Mouse (Mus musculus) T-cell, adult 2 months (primary cell): ENCODE measurements around the gene Spata32.

Experiments
- DNase-seq: peaks from one replicate; pipeline ENCODE4 v3.0.0; 2022; ENCODE audit warnings: low spot score

Spata32 gene

GRCm38 (mm10) chr11:103217790-103218516, at the start of gene Spata32:
Gene Spata32 (minus strand): TSS chr11:103218432.
- peak; percentile 87 for DNase-seq

- peak; percentile 99 for DNase-seq
These were observed 49.4 kb upstream of the Spata32 start, which contains the start of gene Map3k14 for GRCm38 (mm10) chr11:103267346-103268219. Gene Map3k14 (minus strand): TSS chr11:103267472.

DNA sequence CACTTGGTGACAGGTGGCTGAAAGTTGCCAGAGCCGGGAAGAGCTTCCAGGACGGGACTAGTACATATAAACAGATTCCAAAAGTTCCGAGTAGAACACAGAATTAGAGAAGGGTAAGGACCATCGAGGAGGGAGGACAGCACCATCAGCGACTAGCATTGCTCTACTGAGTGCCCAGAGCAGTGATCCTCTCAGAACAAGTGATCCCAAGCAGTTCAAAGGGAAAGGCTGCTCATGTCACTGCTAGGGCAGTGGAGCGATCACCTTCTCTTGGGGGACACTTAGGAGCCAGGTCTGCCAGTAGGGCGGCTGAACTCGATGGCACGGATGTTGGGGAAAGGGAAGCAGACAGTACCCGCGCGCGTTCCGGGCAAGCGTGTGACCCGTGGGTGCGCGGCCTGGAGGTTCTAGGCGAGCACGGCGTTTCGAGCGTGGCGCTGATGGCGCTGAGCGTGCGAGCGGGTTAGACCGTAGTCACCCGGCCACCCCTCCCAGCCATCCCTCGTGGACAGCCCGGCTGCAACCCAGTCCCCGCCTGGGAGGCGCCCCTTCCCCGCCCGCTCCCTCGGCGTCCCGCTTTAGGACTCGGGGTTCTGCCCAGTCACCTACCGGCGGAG, 48.6 kb upstream of the Spata32 start:
- no peak for DNase-seq

- DNase-seq = peak; percentile 69
These were observed 47.6 kb upstream of the Spata32 start for GRCm38 (mm10) chr11:103265856-103266255.

DNA sequence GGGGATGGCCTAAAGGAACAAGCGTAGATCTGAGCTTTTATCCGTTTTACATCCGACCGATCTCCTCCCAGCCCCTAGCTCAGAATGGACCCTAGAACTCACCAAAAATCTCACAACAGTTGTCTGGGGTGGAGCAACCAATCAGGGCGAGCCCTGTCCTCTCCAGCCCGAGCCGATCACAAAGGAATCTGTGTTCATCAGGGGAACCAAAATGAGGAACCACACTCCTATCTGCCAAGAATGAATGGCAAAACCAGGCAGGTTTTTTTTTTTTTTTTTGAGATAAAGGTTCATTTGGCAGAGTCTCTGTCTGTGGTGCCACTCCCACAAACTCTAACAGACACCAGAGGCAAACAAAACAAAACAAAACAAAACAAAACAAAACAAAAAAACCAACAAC, 47.0 kb upstream of the Spata32 start:
- no peak for DNase-seq

DNA sequence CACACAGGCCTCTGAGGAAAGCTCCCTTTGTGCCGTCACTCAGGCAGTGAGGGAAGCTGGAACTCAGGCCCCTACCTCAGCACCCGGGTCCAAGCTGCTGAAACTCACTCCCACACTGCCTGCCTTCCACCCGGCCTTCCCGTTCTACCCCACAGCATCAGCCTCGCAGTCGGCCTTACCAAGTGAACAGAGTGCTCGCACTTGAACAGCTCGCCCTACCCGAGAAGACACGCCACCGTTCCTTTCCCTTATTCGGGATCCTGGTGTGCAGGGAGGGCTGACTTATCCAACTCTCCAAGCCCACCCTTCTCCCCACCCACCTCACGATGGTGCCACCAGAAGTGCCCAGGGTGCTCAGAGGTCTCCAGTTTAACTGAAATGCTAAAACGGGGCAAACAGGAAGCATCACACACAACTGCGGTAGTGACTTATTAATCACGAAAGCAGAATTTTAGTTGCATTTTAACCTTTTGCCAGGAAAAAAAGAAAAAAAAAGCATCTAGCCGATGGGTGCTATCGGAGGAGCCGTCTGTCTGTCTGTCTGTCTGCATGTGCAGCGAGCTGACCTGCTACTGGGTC, 46.3 kb upstream of the Spata32 start:
- peak; percentile 39 for DNase-seq

- DNase-seq = no peak
These were observed 45.3 kb upstream of the Spata32 start for GRCm38 (mm10) chr11:103263551-103263950.

DNA sequence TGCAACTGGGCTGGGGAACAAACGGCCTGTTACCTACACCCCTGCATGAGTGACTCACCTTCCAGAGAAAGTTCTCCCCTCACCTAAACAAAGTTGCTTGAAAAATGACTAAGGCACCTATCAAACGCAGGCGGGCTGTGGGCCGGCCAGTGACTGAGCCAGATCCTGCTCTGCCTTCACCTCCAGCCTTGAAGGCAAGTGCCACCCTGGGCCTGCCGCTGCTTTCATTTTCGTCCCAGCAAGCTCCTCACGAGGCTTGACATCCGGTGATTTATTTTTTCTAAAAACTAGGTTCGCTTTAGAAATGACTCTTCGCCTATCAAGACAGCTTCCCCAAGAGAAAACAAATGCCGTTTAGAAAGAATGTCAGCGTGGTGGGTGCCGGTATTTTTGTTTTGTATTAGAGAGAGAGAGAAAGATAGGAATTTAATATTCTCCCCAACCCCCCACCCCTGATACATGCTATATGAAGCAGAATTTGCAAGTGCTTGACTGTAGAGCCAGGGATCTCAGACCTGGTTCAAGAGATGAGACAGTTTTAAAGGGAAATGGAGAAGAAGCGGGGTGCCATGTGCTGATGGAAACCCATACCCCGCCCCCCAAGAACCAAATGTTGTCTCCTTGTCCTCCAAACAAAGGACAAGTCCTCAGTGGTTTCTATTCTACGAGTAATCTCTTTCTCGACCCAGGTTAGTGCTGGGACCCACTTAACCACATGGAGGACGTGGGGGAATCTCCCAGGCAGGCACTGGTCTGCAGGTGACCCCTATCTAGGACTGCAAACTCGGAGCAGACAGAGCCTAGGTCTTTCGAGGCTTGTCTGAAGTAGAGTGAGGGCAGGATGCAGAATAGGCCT, 44.4 kb upstream of the Spata32 start:
- DNase-seq = peak; percentile 85

DNA sequence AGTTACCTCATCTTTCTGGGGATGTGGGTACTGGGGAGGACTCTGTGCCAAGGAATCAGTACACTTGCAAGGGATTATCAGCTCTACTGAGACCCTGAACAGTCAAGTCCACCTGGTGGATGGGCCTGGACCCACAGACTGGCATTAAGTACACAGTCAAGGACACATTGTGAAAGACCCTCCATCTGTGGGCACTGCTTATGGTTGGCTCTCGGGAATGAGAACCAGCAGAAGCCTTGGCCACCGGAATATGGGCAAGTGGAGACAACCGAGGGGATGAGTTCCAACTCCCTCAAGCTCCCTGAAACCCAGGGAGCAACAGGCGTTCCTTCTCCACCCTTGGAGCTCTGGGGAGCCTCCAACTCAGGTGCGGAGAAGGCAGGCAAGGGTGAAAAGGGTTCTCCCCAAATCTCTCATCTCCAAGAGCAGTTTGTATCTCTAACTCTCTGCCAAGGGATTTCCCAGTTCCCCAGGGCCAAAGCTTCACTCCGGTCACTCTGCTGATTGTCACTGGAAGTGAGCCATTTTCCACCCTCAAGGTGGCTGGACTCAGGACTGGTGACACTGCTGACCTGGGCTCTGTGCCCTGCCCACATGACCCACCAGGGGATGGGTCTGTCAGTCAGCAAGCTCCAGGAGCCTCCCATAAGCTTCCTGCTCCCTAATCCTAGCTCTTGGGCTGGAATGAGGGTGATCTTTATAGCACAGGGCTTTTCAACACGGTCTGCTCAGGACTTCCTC, 43.6 kb upstream of the Spata32 start:
- no peak for DNase-seq

DNA sequence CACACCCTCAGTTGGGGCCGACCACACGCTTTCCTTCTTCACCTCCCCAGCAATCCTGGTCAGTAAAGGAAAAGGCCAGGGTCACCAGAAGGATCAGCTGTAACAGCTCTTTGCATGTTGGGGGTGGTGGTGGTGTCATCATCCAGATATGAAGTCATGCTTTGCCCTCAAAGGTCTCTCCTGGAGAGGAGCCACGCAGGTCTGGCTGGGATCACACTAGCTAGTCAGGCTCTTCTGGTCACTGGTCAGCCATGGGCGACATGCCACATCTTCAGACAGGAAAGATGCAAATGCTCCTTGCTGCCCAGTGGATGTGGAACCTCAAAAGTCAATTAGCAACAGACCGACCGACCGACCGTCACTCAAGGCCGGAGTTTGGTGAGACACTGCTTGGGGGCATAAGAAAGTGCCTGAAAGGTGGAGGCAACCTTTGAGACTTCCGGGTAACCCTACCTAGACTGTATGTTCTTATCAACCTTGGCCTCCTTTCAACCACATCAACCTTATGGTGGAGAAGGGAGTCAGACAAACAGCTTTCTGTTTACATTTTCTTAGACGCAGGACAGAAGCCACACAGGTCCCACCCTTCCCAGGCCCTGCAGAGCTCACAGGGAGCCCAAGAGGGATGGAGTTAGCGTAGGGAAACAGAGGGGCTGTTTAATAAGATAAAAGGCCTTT, 42.4 kb upstream of the Spata32 start:
- peak; percentile 59 for DNase-seq

DNA sequence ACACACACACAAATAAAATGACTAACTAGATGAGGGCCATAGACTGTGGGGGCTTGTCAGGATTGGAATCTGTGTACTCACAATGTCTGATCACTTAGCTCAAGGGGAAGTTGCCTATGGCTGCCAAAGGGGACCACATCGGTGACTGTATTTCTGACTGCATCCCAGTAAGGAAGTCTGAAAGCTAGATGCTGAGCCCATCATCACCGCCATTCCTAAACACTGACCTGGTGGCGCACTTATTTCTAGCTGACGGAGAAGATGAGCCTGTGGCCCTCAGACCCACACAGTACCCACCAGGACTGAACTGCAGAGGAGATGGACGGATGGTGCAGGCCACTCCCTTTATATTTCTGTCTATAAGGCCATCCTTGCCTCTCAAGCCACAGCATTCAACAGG, 41.8 kb upstream of the Spata32 start:
- DNase-seq = no peak

DNA sequence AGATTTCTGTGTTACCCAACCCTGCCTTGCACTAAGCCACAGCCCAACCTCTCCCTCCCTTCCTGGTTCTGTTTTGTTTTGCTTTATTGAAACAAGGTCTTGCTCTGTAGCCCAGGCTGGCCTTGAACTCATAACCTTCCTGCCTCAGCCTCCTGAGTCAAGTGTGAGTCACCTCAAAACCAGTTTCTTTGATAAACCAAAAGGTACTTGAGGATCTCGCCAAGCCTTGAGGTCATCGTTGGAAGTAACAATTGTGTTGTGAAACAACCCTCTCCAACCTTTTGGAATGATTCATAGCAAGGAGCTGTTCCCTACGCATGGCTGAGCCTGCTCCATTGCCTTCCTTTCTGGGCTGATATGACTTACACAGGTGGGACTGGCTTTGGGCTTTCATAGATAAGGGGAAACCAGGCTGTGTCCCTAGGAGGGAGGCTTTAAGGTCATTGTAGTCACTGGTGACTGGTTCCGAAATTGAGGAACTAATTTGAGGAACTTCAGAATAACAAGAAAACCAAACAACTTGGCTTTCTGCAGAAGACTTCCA, 39.8 kb upstream of the Spata32 start:
- no peak for DNase-seq

GRCm38 (mm10) chr11:103253605-103254004, 35.4 kb upstream of the Spata32 start:
- DNase-seq = no peak

DNA sequence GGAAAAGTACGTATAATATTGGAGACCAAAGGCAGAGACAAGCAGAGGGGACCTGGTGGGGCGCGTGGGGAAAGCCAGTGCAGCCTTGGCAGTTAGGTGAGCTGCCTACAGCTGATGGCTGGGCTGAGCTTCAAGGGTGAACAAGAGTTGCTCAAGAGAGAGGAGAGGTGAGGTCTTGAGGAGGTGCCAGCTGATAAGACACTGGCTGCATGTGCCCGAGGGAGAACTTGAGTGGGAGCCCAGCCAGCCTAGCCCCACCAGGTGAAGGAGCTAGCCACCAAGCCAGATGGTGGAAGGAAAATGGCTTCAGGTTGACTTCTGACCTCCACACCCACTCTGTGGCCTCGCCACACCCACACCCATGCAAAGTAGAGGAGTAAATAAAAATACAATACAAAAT, 34.1 kb upstream of the Spata32 start:
- no peak for DNase-seq

- no peak for DNase-seq
These were observed 32.1 kb upstream of the Spata32 start for GRCm38 (mm10) chr11:103250324-103250723.

GRCm38 (mm10) chr11:103249509-103249908, 31.3 kb upstream of the Spata32 start:
- DNase-seq = no peak

DNA sequence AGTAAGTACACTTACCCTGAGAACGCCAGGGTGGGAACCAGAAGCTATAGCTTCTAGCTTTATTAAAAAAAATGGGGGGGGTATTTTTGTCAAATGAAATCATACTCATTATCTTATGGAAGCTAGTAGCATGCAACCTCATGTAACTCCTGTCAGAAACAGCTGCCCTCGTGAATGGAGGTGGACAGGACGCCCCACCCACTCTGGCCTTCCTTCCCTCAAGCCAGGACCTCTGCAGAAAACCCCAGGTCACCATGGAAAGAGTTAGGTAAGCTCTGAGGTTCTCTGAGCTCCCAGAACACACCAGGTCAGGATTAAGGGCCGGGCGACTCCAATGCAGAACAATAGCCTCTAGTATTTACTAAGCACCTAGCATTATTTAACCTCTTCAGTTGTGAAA, 30.6 kb upstream of the Spata32 start:
- no peak for DNase-seq

DNA sequence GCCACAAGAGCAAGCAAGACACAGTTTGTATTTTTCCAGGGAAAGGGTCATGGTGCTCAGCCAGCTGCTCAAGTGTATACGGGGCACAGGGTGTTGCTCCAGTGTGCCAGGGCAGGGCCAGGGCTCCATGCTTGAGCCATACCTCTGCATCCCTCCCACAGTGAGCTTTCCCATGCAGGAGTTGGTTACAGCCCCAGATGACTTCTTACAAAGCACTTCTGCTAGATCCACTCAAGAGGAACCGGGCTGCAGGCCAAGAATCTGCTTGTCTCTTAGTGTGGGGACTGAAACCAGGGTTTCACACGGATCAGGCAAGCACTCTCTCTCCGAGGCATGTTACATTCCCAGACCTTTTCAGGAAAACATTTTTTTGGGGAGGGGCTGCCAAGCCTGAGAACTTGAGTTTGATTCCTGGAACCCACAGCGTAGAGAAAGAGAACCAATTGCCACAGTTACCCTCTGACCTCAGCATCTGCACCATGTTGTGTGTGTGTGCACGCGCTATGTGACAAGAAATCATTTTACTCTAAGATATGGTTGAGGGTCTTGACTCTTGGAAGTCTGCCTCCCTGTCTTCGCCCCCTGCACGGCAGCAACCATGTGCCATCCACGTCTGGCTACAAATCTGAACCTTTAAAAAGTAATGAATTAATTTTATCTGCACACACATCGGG, 29.4 kb upstream of the Spata32 start:
- DNase-seq = no peak

DNA sequence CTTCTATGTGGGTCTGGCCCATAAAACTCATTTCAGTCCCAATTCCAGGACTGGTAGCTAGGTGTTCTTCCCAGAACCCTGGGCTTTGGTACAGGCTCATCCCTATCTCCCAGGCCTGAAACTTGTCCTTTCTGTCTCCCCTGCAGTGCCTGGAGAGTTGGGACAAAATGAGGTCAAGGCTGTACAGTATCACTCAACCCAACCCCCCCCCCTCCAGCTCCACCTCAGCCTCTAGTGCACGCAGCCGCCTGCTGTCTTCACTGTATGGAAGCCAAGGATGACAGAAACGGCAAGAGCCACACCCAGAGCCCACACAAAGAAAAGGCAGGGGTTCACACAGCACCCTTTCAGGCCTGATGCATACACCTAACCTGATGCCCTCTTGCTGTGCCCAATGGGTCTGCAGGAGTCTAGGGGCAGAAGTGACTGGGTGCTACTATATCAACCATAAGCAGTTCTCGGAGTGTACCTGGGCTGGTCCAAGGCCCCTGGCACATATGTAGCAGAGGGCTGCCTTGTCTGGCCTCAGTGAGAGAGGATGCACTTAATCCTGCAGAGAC, 28.6 kb upstream of the Spata32 start:
- no peak for DNase-seq
